Mouse (Mus musculus) C2C12 (cell line): ENCODE measurements at regions not wholly inside any gene's neighbourhood (a gene's known extent, or its start where the extent isn't known, plus 50 kb on each side); places are given as distances from the start of the nearest gene placed in this dataset.

ENCODE experiments used
- H3K27me3 ChIP-seq: one replicate; pipeline ENCODE4 v1.6.1; 2011; ENCODE audit not compliant: control insufficient read depth, insufficient read depth, insufficient read length
- H3K36me3 ChIP-seq: one replicate; pipeline ENCODE4 v1.6.1; 2011; ENCODE audit not compliant: control insufficient read depth, insufficient read depth
- H3K4me3 ChIP-seq: one replicate; pipeline ENCODE4 v1.5.1; 2011; ENCODE audit warnings: mild to moderate bottlenecking, control low read depth; ENCODE audit not compliant: poor library complexity, insufficient read depth, severe bottlenecking
- H3K79me2 ChIP-seq: one replicate; pipeline ENCODE4 v1.6.1; 2011; ENCODE audit not compliant: control insufficient read depth, insufficient read depth
- H3K79me3 ChIP-seq: one replicate; pipeline ENCODE4 v1.6.1; 2011; ENCODE audit warnings: low read depth, control low read depth
- H3ac ChIP-seq: one replicate; pipeline ENCODE3; 2011; ENCODE audit warnings: low read depth; ENCODE audit not compliant: control insufficient read depth, insufficient read length
- CEBPB ChIP-seq: IDR thresholded peaks from one replicate; pipeline ENCODE4 v1.6.1; 2011; ENCODE audit warnings: low read depth, mild to moderate bottlenecking, control low read depth, moderate library complexity
- CTCF ChIP-seq: IDR thresholded peaks from one replicate; pipeline ENCODE4 v1.5.1; 2011; ENCODE audit not compliant: control insufficient read depth, insufficient read depth, insufficient read length
- FOSL1 ChIP-seq: IDR thresholded peaks from one replicate; pipeline ENCODE4 v1.8.0; 2011; ENCODE audit warnings: mild to moderate bottlenecking, low read length; ENCODE audit not compliant: poor library complexity, insufficient read depth, severe bottlenecking
- MAX ChIP-seq: IDR thresholded peaks from one replicate; pipeline ENCODE4 v1.6.1; 2011; ENCODE audit warnings: mild to moderate bottlenecking, control low read depth
- MYOD1 ChIP-seq: IDR thresholded peaks from one replicate; pipeline ENCODE4 v1.6.1; 2011; ENCODE audit warnings: low read depth; ENCODE audit not compliant: control insufficient read depth, insufficient read length
- MYOG ChIP-seq: IDR thresholded peaks from one replicate; pipeline ENCODE4 v1.6.1; 2011; ENCODE audit not compliant: control insufficient read depth, insufficient read length; ENCODE audit errors: extremely low read depth
- USF1 ChIP-seq: IDR thresholded peaks from one replicate; pipeline ENCODE4 v1.6.1; 2011; ENCODE audit warnings: low read depth, mild to moderate bottlenecking, control low read depth, moderate library complexity

DNA sequence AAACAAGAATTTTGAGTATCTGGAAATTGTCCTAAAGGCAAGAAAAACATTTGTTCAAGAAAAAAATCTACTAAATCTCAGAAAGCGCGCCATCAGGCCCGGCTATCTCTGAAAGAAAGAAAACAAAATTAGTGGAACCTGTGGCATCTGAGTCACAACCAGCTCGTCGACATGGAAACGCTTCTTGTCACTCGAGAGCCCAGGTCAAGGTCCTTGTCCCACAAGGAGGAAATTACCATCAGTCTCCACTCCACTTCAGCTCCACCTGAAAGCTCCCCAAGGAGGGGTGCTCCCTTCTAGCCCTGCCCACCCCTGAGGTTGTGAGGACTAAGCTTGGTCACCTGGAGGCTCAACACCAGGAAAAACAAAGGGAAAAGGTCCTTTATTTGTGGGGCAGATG is 324.1 kb upstream of the Zfp637 start:
- TF ChIP-seq MAX (no peak), FOSL1 (no peak), CEBPB (no peak), MYOD1 (no peak), CTCF (no peak), MYOG (no peak), USF1 (no peak)
- H3ac ChIP-seq, result no peak overlapping the region
- no peaks in the 10 kb centered on the region for H3K79me3 ChIP-seq

GRCm38 (mm10) chr6:117518939-117519338 is 322.0 kb upstream of the Zfp637 start:
- Histone ChIP-seq H3K79me2 (no peaks in the 10 kb centered on the region), H3K79me3 (no peaks in the 10 kb centered on the region), H3K4me3 (no peak overlapping the region), H3K27me3 (no peaks in the 10 kb centered on the region), H3ac (no peak overlapping the region), H3K36me3 (no peaks in the 10 kb centered on the region)
- TF ChIP-seq MYOD1, result no peak
- no peak for TF ChIP-seq FOSL1
- TF ChIP-seq MAX, result no peak
- TF ChIP-seq CEBPB, result no peak
- no peak for TF ChIP-seq USF1
- no peak for TF ChIP-seq CTCF
- no peak for TF ChIP-seq MYOG

More for the DNA sequence above, 324.1 kb upstream of the Zfp637 start:
- no peaks in the 10 kb centered on the region for H3K27me3 ChIP-seq
- H3K79me2 ChIP-seq, result no peaks in the 10 kb centered on the region
- H3K36me3 ChIP-seq, result no peaks in the 10 kb centered on the region
- H3K4me3 ChIP-seq, result no peak overlapping the region

- H3K36me3 ChIP-seq, result no peaks in the 10 kb centered on the region
- H3K4me3 ChIP-seq, result no peak overlapping the region
- H3K27me3 ChIP-seq, result no peaks in the 10 kb centered on the region
- no peak for TF ChIP-seq CEBPB
- TF ChIP-seq MYOG, result no peak
- no peak for TF ChIP-seq FOSL1
- TF ChIP-seq MYOD1, result no peak
- no peak for TF ChIP-seq MAX
- TF ChIP-seq USF1, result no peak
- no peak for TF ChIP-seq CTCF
- no peak overlapping the region for H3ac ChIP-seq
- H3K79me2 ChIP-seq, result no peaks in the 10 kb centered on the region
- H3K79me3 ChIP-seq, result no peaks in the 10 kb centered on the region
Observed at GRCm38 (mm10) chr6:117519466-117519865, 321.5 kb upstream of the Zfp637 start.

- no peak for TF ChIP-seq FOSL1
- no peak for TF ChIP-seq MAX
- TF ChIP-seq USF1, result no peak
- no peak for TF ChIP-seq MYOD1
- TF ChIP-seq CTCF, result no peak
- TF ChIP-seq CEBPB, result no peak
- TF ChIP-seq MYOG, result no peak
- no peaks in the 10 kb centered on the region for H3K36me3 ChIP-seq
- no peak overlapping the region for H3K4me3 ChIP-seq
- H3K79me2 ChIP-seq, result no peaks in the 10 kb centered on the region
- H3K27me3 ChIP-seq, result no peaks in the 10 kb centered on the region
- no peaks in the 10 kb centered on the region for H3K79me3 ChIP-seq
- H3ac ChIP-seq, result no peak overlapping the region
Observed at GRCm38 (mm10) chr6:117526161-117526935, 314.6 kb upstream of the Zfp637 start.

DNA sequence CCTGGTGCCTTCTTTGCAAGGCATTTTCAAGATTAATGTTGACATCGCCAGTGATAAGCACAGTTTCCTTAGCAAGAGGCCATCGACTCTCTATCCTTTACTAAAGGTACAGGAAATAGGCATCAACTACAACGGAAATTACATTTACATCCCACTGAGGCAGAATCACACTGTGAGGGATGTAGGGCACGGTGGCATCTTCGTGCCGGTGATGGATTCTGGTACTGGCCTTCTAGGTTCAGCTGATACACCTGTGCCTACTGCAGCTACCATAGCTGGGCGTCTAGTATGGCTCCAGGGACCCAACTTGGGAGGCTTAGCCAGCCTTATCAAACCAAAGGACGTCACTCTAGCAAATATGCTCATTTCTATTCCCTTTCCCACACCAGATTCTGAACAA is 313.5 kb upstream of the Zfp637 start:
- TF ChIP-seq FOSL1 (no peak), MYOG (no peak), CTCF (no peak), MYOD1 (no peak), MAX (no peak), USF1 (no peak), CEBPB (no peak)
- H3K27me3 ChIP-seq, result no peaks in the 10 kb centered on the region
- no peak overlapping the region for H3ac ChIP-seq
- H3K79me3 ChIP-seq, result no peaks in the 10 kb centered on the region
- no peak overlapping the region for H3K4me3 ChIP-seq
- no peaks in the 10 kb centered on the region for H3K79me2 ChIP-seq
- H3K36me3 ChIP-seq, result no peaks in the 10 kb centered on the region

DNA sequence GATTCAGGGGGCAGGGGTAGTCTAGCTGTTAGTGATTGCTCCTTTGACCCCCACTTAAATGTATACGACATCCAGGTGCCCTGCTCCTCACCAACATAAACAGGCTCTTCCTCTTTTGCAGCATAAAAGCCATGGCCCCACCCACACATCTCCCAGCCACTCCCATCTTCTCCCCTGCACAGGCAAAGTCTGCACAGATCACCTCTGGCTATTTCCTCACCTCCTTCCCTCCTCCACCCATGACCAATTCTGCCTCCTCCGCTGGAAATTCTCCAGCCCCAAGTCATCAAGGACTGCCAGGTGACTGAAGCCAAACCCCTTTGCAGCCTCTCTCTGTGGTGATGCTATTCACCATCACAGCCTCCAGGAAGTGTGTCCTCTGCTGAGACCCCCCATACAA is 306.8 kb upstream of the Zfp637 start:
- TF ChIP-seq USF1, result no peak
- Histone ChIP-seq H3K36me3 (no peaks in the 10 kb centered on the region), H3K27me3 (no peaks in the 10 kb centered on the region), H3ac (no peak overlapping the region), H3K79me2 (no peaks in the 10 kb centered on the region), H3K79me3 (no peaks in the 10 kb centered on the region), H3K4me3 (no peak overlapping the region)
